Mouse (Mus musculus) heart, embryonic 15.5 days (tissue): ENCODE data around the gene Nrxn1. TPM values are rescaled to one million over a fixed set of nuclear protein-coding genes. Genes with fewer than 3 reads are reported as not detected.

Experiments
- ATAC-seq: fragments of 200-750 bp; cut with Nextera tagmentation; replicated peaks from 2 replicates; pipeline ENCODE4 v1.8.0; 2017; ENCODE audit warnings: low read depth, moderate TSS enrichment; ENCODE audit not compliant: insufficient number of reproducible peaks, insufficient read depth, low FRiP score
- H3K27ac ChIP-seq: fragments of 300-500 bp; sonication (generic); 2 replicates; pipeline ENCODE4 v1.5.1; 2015; ENCODE audit warnings: mild to moderate bottlenecking, inconsistent platforms
- H3K27me3 ChIP-seq: fragments of 300-500 bp; sonication (generic); 2 replicates; pipeline ENCODE4 v1.6.1; 2015; ENCODE audit warnings: inconsistent platforms
- H3K36me3 ChIP-seq: fragments of 300-500 bp; sonication (generic); 2 replicates; pipeline ENCODE4 v1.6.1; 2015; ENCODE audit warnings: mild to moderate bottlenecking, inconsistent platforms
- H3K4me1 ChIP-seq: fragments of 300-500 bp; sonication (generic); replicated peaks from 2 replicates; pipeline ENCODE4 v1.6.1; 2015; ENCODE audit warnings: inconsistent platforms
- H3K4me2 ChIP-seq: fragments of 300-500 bp; sonication (generic); 2 replicates; pipeline ENCODE4 v1.6.1; 2015; ENCODE audit warnings: inconsistent platforms, mild to moderate bottlenecking, moderate library complexity
- H3K4me3 ChIP-seq: fragments of 300-500 bp; sonication (generic); 2 replicates; pipeline ENCODE4 v1.5.1; 2015; ENCODE audit warnings: mild to moderate bottlenecking, inconsistent platforms
- H3K9ac ChIP-seq: fragments of 300-500 bp; sonication (generic); 2 replicates; pipeline ENCODE4 v1.6.1; 2015; ENCODE audit warnings: mild to moderate bottlenecking, inconsistent platforms
- H3K9me3 ChIP-seq: fragments of 300-500 bp; sonication (generic); replicated peaks from 2 replicates; pipeline ENCODE4 v1.6.1; 2016; ENCODE audit warnings: inconsistent platforms
- WGBS: fragments of 180-500 bp; shearing (Covaris S2); methylation state at CpG from one replicate; pipeline ENCODE4 v1.1.7; 2015; ENCODE audit warnings: mixed read lengths; 5-methylcytosine and 5-hydroxymethylcytosine counted together
- polyA plus RNA-seq: library from polyadenylated mRNA; unstranded; fragments of >200 nt; fragmentation: Nextera tagmentation; extraction: Ambion mirVana; gene quantifications from 2 replicates; pipeline ENCODE4 v1.2.1, GENCODE M21; 2015

Nrxn1 gene
- polyA plus RNA-seq, 1 experiment from 2014 or later = 1.2 TPM

- no peaks in the 10 kb centered on the region for H3K4me1 ChIP-seq
- no peaks in the 10 kb centered on the region for H3K9me3 ChIP-seq
- no peak overlapping the region for H3K4me3 ChIP-seq
- no peaks in the 10 kb centered on the region for H3K27me3 ChIP-seq
- no peaks in the 10 kb centered on the region for H3K36me3 ChIP-seq
- no peak overlapping the region for H3K27ac ChIP-seq
- 56% methylated on average over 9 of the region's 9 CpGs for WGBS
- ATAC-seq = no peak
- no peak overlapping the region for H3K9ac ChIP-seq
- H3K4me2 ChIP-seq = no peak overlapping the region
Measured at GRCm38 (mm10) chr17:90594798-90595533, 497.9 kb downstream of the Nrxn1 start.

GRCm38 (mm10) chr17:90586891-90587290, 506.0 kb downstream of the Nrxn1 start:
- Histone ChIP-seq H3K4me1 (no peaks in the 10 kb centered on the region), H3K4me3 (no peak overlapping the region), H3K9ac (no peak overlapping the region), H3K4me2 (no peak overlapping the region), H3K27ac (no peak overlapping the region), H3K9me3 (no peaks in the 10 kb centered on the region), H3K36me3 (no peaks in the 10 kb centered on the region), H3K27me3 (no peaks in the 10 kb centered on the region)
- no peak for ATAC-seq

GRCm38 (mm10) chr17:90584666-90585195, 508.1 kb downstream of the Nrxn1 start:
- WGBS = 32% methylated on average over 8 of the region's 8 CpGs
- Histone ChIP-seq H3K9me3 (no peaks in the 10 kb centered on the region), H3K4me3 (no peak overlapping the region), H3K27me3 (no peaks in the 10 kb centered on the region), H3K4me2 (peak overlapping the region; percentile 47), H3K4me1 (no peaks in the 10 kb centered on the region), H3K9ac (no peak overlapping the region), H3K27ac (no peak overlapping the region), H3K36me3 (no peaks in the 10 kb centered on the region)
- peak; percentile 60; the same call in 1 of the 2 replicates for ATAC-seq

- no peak overlapping the region for H3K4me3 ChIP-seq
- no peaks in the 10 kb centered on the region for H3K9me3 ChIP-seq
- no peak overlapping the region for H3K4me2 ChIP-seq
- H3K4me1 ChIP-seq = no peaks in the 10 kb centered on the region
- H3K27me3 ChIP-seq = no peaks in the 10 kb centered on the region
- H3K9ac ChIP-seq = no peak overlapping the region
- 44% methylated on average over 12 of the region's 12 CpGs for WGBS
- no peak overlapping the region for H3K27ac ChIP-seq
- no peaks in the 10 kb centered on the region for H3K36me3 ChIP-seq
- ATAC-seq = no peak
Measured at GRCm38 (mm10) chr17:90583826-90584534, 508.9 kb downstream of the Nrxn1 start.

- H3K9me3 ChIP-seq = no peaks in the 10 kb centered on the region
- H3K36me3 ChIP-seq = no peaks in the 10 kb centered on the region
- no peak overlapping the region for H3K4me3 ChIP-seq
- H3K4me2 ChIP-seq = no peak overlapping the region
- WGBS = 35% methylated on average over 3 of the region's 3 CpGs
- H3K9ac ChIP-seq = no peak overlapping the region
- no peak for ATAC-seq
- no peaks in the 10 kb centered on the region for H3K27me3 ChIP-seq
- no peaks in the 10 kb centered on the region for H3K4me1 ChIP-seq
- no peak overlapping the region for H3K27ac ChIP-seq
Measured at GRCm38 (mm10) chr17:90583196-90583595, 509.7 kb downstream of the Nrxn1 start.

GRCm38 (mm10) chr17:90569877-90570276, 523.0 kb downstream of the Nrxn1 start:
- no peaks in the 10 kb centered on the region for H3K27me3 ChIP-seq
- 51% methylated on average over 2 of the region's 2 CpGs for WGBS
- no peak overlapping the region for H3K4me2 ChIP-seq
- H3K9ac ChIP-seq = no peak overlapping the region
- H3K4me1 ChIP-seq = no peaks in the 10 kb centered on the region
- H3K4me3 ChIP-seq = no peak overlapping the region
- H3K9me3 ChIP-seq = no peaks in the 10 kb centered on the region
- ATAC-seq = no peak
- no peak overlapping the region for H3K27ac ChIP-seq
- no peaks in the 10 kb centered on the region for H3K36me3 ChIP-seq

GRCm38 (mm10) chr17:90565186-90565585, 527.7 kb downstream of the Nrxn1 start:
- Histone ChIP-seq H3K27me3 (no peaks in the 10 kb centered on the region), H3K9me3 (no peaks in the 10 kb centered on the region), H3K4me3 (no peak overlapping the region), H3K4me1 (no peaks in the 10 kb centered on the region), H3K36me3 (no peaks in the 10 kb centered on the region), H3K9ac (no peak overlapping the region), H3K4me2 (no peak overlapping the region), H3K27ac (no peak overlapping the region)
- no peak for ATAC-seq
- WGBS = 74% methylated on average over 2 of the region's 2 CpGs

GRCm38 (mm10) chr17:90556376-90556775, 536.5 kb downstream of the Nrxn1 start:
- H3K4me1 ChIP-seq = no peaks in the 10 kb centered on the region
- H3K9ac ChIP-seq = no peak overlapping the region
- no peaks in the 10 kb centered on the region for H3K9me3 ChIP-seq
- H3K4me3 ChIP-seq = no peak overlapping the region
- H3K27ac ChIP-seq = no peak overlapping the region
- no peak overlapping the region for H3K4me2 ChIP-seq
- ATAC-seq = no peak
- H3K36me3 ChIP-seq = no peaks in the 10 kb centered on the region
- H3K27me3 ChIP-seq = no peaks in the 10 kb centered on the region

- 75% methylated on average over 4 of the region's 4 CpGs for WGBS
- Histone ChIP-seq H3K27me3 (no peaks in the 10 kb centered on the region), H3K36me3 (no peaks in the 10 kb centered on the region), H3K4me2 (no peak overlapping the region), H3K27ac (no peak overlapping the region), H3K4me1 (no peaks in the 10 kb centered on the region), H3K4me3 (no peak overlapping the region), H3K9ac (no peak overlapping the region), H3K9me3 (no peaks in the 10 kb centered on the region)
- no peak for ATAC-seq
Measured at GRCm38 (mm10) chr17:90550415-90550814, 542.5 kb downstream of the Nrxn1 start.

GRCm38 (mm10) chr17:90546806-90547205, 546.1 kb downstream of the Nrxn1 start:
- Histone ChIP-seq H3K4me1 (0 out of 2 replicates have a peak, but pooled peaks cover 2% of the 10 kb centered on the region), H3K27ac (no peak overlapping the region), H3K9me3 (no peaks in the 10 kb centered on the region), H3K36me3 (no peaks in the 10 kb centered on the region), H3K27me3 (no peaks in the 10 kb centered on the region), H3K4me2 (no peak overlapping the region), H3K9ac (no peak overlapping the region), H3K4me3 (no peak overlapping the region)
- 84% methylated on average over 4 of the region's 4 CpGs for WGBS
- no peak for ATAC-seq

GRCm38 (mm10) chr17:90544639-90545259, 548.1 kb downstream of the Nrxn1 start:
- no peak for ATAC-seq
- 62% methylated on average over 8 of the region's 8 CpGs for WGBS
- Histone ChIP-seq H3K4me2 (no peak overlapping the region), H3K9me3 (no peaks in the 10 kb centered on the region), H3K27ac (no peak overlapping the region), H3K9ac (no peak overlapping the region), H3K36me3 (no peaks in the 10 kb centered on the region), H3K27me3 (no peaks in the 10 kb centered on the region), H3K4me3 (no peak overlapping the region), H3K4me1 (0 out of 2 replicates have a peak, but pooled peaks cover 2% of the 10 kb centered on the region)
